Mouse (Mus musculus) B cell, adult (primary cell): Measurements from ENCODE around the gene BC049352. TPM values are rescaled to one million over a fixed set of nuclear protein-coding genes. Genes with fewer than 3 reads are reported as not detected.

Source experiments
- total RNA-seq: library from RNA; stranded (reverse); gene quantifications from 4 replicates; pipeline ENCODE4 v1.2.4, GENCODE M21; 2023; ENCODE audit not compliant: inconsistent age

BC049352 gene
- 0.39 to 0.90 TPM in 2 of 4 replicates, not detected in the others for total RNA-seq

DNA sequence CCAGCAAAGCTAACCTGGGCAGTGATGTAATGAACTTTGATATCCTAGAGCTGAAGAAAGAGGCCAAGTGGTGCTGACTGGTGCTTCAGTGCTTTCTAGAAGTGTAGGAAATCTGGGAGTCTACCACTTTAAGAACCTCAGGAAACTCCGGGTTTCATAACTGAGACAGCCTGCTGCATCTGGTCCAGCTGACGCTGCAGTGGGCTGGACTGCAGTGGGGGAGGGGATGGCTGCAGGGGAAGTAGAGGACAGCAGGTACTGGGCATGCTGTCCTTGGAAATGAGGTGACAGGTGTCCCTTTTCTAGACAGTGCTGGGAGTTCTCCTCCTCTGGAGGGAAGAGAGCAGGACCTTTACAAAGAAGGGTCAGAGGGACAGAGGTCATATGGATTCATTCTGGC lies at the start of gene BC049352:
BC049352 (plus strand) TSS at position 238 of the 400 bp plus-strand sequence.

DNA sequence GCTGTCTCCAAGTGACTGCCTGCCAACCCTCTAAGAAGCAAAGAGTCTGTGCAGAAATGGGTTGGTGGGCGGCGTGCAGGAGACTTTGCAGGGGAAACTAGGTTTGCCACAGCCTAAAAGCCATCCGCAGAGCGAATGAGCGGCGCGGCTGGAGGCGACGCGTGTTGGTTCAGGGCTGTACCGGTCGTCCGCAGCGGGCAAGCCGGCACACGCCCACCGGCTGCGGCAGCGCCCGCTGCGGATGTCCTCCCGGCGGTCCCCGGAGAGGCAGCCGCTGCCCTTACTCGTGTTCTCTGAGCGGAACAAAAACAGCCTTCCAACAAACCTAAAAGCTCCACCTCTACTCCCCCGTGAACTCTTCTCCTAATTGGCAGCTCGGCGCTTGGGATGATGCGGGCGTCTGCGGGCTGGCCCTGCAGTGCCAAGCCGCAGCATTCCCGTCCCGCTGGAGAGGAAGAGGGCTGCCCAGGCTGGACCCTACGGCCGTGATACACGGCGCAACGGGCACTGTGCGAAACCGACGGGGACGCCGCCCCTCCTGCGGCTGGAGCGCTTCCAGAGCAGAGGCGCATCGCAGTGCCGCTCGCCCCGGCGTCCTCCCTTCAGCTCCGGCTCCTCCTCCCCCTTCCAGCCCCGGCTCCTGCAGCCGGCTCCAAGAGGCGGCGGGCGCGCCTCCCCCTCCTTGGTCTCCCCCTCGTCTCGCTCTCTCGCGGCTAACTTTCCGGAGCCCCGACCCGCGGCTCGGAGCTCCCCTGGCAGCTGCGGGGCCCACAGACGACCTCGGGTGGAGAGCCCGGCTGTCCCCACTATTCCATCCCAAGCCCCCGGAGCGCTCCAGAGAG lies 43.4 kb upstream of the BC049352 start, which contains the start of gene Scn4b:
Scn4b (plus strand) TSS at position 205 of the 842 bp plus-strand sequence.

DNA sequence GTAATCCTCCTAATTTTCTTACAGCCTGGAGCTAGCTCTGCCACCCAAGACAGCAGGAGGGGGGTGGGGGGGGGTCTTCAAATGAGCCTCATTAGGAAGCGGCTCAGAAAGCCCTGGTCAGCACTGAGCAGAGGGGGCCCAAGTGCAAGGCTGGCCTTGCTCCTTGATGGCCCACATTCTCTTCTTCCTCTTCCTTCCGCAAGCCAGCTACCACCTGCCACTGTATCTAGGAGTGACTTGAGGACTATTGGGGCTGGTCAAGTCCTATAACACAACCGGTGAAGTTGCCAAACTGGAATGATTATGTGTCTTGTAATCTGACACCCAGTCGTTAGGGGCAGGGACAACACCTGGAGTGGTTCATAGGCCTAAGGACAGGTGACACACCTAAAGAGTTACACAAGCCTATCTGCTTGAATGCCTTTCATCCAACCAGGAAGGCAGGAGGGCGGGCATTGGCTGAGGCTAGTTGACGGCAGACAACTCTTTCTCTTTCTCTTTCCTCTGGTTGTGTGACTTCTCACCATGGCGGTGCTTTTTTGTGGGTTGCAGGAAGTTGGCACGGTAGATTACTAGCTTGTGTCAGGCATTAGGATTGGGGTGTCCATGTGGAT lies 22.1 kb downstream of the BC049352 start, which contains the start of gene Tmprss4:
Tmprss4 (minus strand) TSS at position 296 of the 614 bp plus-strand sequence.

DNA sequence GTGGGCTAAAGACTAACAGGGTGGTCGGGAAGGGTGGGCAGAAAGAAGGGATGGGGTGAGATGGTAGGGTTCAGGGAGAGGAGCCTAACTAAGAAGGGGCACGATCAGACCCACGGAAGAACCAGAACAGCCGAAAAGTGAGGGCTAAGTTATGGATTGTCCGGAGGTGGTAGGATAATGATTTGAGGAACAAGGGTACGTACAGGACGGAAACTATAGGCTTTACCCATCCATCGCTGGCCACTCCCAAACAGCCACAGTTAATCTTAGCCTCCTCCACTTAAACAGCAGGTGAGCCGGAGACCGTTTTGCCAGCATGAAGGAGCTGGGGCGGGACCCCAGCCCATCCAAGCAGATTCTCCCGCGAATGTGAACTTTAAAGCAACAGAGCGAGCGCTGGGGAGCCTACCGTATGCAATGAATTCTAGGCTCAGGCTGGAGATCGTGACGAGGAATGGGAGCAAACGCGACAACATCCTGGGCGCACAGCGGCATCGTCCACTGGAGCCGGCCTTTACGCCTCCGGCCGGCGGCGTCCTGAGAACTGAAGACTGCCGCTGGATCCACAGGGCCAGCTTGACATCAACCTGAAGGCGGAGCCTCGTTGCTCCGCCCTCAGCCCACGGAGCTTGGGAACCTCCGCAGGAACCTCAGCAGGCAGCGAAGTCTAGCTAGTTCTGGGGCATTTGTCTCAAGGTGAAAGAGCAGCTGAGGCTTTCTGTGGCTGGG lies 87.0 kb downstream of the BC049352 start, which contains the start of gene Il10ra:
Il10ra (minus strand) TSS at position 553 of the 729 bp plus-strand sequence.

Other genes starting within 250 kb of the BC049352 start
- gene Ube4a, start 216.4 kb upstream of the BC049352 start, total RNA-seq: 81.6 to 97.6 TPM (median 87.8 TPM) in 4 replicates
- 1.1 to 4.0 TPM (median 2.6 TPM) in 4 replicates for gene Cd3g, start 201.6 kb upstream of the BC049352 start, total RNA-seq
- 0.99 to 5.0 TPM (median 2.6 TPM) in 4 replicates for gene Cd3d, start 200.2 kb upstream of the BC049352 start, total RNA-seq
- gene Cd3e, start 172.4 kb upstream of the BC049352 start, total RNA-seq: 2.4 to 5.5 TPM (median 3.6 TPM) in 4 replicates
- gene Mpzl2, start 142.2 kb upstream of the BC049352 start, total RNA-seq: 0.27 to 1.1 TPM (median 0.77 TPM) in 4 replicates
- 6.6 to 7.4 TPM (median 7.2 TPM) in 4 replicates for gene Mpzl3, start 126.8 kb upstream of the BC049352 start, total RNA-seq
- 18.6 to 28.7 TPM (median 24.3 TPM) in 4 replicates for gene Jaml, start 102.8 kb upstream of the BC049352 start, total RNA-seq
- gene Scn2b, start 64.2 kb upstream of the BC049352 start, total RNA-seq: 0.26 to 0.69 TPM (median 0.29 TPM) in 4 replicates
- gene Scn4b, start 43.6 kb upstream of the BC049352 start, total RNA-seq: 0.24 to 0.54 TPM (median 0.45 TPM) in 4 replicates
- gene Tmprss4, start 22.1 kb downstream of the BC049352 start, total RNA-seq: not detected in 4 replicates
- 197 to 207 TPM (median 199 TPM) in 4 replicates for gene Il10ra, start 87.1 kb downstream of the BC049352 start, total RNA-seq
- 0.16 to 0.51 TPM (median 0.38 TPM) in 4 replicates for gene Tmprss13, start 137.1 kb downstream of the BC049352 start, total RNA-seq
- gene Fxyd6, start 188.2 kb downstream of the BC049352 start, total RNA-seq: 0.39 TPM in 1 of 4 replicates, not detected in the others
- not detected in 4 replicates for gene Fxyd2, start 217.7 kb downstream of the BC049352 start, total RNA-seq
- gene Dscaml1, start 244.6 kb downstream of the BC049352 start, total RNA-seq: not detected in 4 replicates